Comparison of ENCODE assay signal across 16 mouse cellular contexts in genomic region chr4:135155106-135155800, GRCm38 (mm10). TPM values are rescaled to one million over a fixed set of nuclear protein-coding genes. Genes with fewer than 3 reads are reported as not detected.
A peak's percentile ranks its signal among the peaks of the same experiment; 100 is the strongest.
DNase-seq lines count a peak whose midpoint lies in the region; ATAC-seq and TF ChIP-seq lines count a peak whose summit lies in the region.
"Had no signal": no experiment of that assay in that cellular context is flagged by ENCODE, and none has a peak within 500 bp of the region (broad histone marks: within the 10 kb centered on the region; RNA-seq: fewer than 3 reads in every experiment).

No protein-coding gene starts in this region.

- WGBS in hindbrain, embryonic 13.5 days, result 2% methylated on average over 30 of the region's 31 CpGs
- 1% methylated on average over 28 of the region's 31 CpGs for WGBS in hindbrain, embryonic 16.5 days
- 62% methylated on average over 31 of the region's 31 CpGs for WGBS in thymus, adult 2 months
- 10% methylated on average over 30 of the region's 31 CpGs for WGBS in embryonic facial prominence, embryonic 15.5 days
- WGBS in neural tube, embryonic 13.5 days, result under 1% methylated on average over 30 of the region's 31 CpGs
- WGBS in forebrain, embryonic 16.5 days, result 1% methylated on average over 28 of the region's 31 CpGs

- H3K36me3 ChIP-seq in hindbrain, embryonic 13.5 days, result no peaks in the 10 kb centered on the region
- no peaks in the 10 kb centered on the region for H3K36me3 ChIP-seq in hindbrain, embryonic 16.5 days (ENCODE audit: control insufficient read depth, insufficient read depth, low read length)
- no peaks in the 10 kb centered on the region for H3K36me3 ChIP-seq in thymus, adult 2 months (ENCODE audit: control insufficient read depth, insufficient read depth, low read length)
- no peaks in the 10 kb centered on the region for H3K36me3 ChIP-seq in embryonic facial prominence, embryonic 15.5 days
- no peaks in the 10 kb centered on the region for H3K36me3 ChIP-seq in neural tube, embryonic 13.5 days
- H3K36me3 ChIP-seq in forebrain, embryonic 16.5 days (ENCODE audit: control insufficient read depth, insufficient read depth), result no peaks in the 10 kb centered on the region
- H3K36me3 ChIP-seq: forebrain, embryonic 10.5 days; heart, embryonic 13.5 days; hindbrain, embryonic 15.5 days had no signal

- no peak for TF ChIP-seq POLR2A in thymus, adult 2 months (IDR thresholded peaks at IDR 0.05; ENCODE audit: control insufficient read depth, extremely low read depth, insufficient read depth, low read length, poor library complexity)

- DNase-seq in thymus, postnatal 0 days (ENCODE audit: low spot score), result peak; percentile 38
- DNase-seq in thymus, adult 2 months, result no peak
- DNase-seq: liver, postnatal 0 days; spleen, adult 18-20 months had no signal

- H3K9me3 ChIP-seq in hindbrain, embryonic 13.5 days, result no peaks in the 10 kb centered on the region
- H3K9me3 ChIP-seq in hindbrain, embryonic 16.5 days (ENCODE audit: control insufficient read depth, low read length), result no peaks in the 10 kb centered on the region
- H3K9me3 ChIP-seq in embryonic facial prominence, embryonic 15.5 days (replicated peaks), result no peaks in the 10 kb centered on the region
- no peaks in the 10 kb centered on the region for H3K9me3 ChIP-seq in neural tube, embryonic 13.5 days
- H3K9me3 ChIP-seq in forebrain, embryonic 16.5 days (ENCODE audit: control insufficient read depth, low read length), result no peaks in the 10 kb centered on the region
- H3K9me3 ChIP-seq: forebrain, embryonic 10.5 days; heart, embryonic 13.5 days; hindbrain, embryonic 15.5 days had no signal

- TF ChIP-seq CTCF in thymus, adult 2 months (IDR thresholded peaks at IDR 0.05; ENCODE audit: borderline replicate concordance, control insufficient read depth, extremely low read depth, insufficient read depth, low read length, poor library complexity), result no peak

- 0 out of 2 replicates have a peak overlapping the region, but pooled peaks have one; percentile 2 for H3K4me3 ChIP-seq in hindbrain, embryonic 13.5 days
- H3K4me3 ChIP-seq in hindbrain, embryonic 16.5 days (ENCODE audit: low read length), result no peak overlapping the region
- H3K4me3 ChIP-seq in thymus, adult 2 months (ENCODE audit: control insufficient read depth, insufficient read depth, low read length), result no peak overlapping the region
- H3K4me3 ChIP-seq in embryonic facial prominence, embryonic 15.5 days (replicated peaks), result peak overlapping the region; percentile 46; the same call in 1 of the 2 replicates
- 0 out of 2 replicates have a peak overlapping the region, but pooled peaks have one; percentile 4 for H3K4me3 ChIP-seq in neural tube, embryonic 13.5 days
- H3K4me3 ChIP-seq in forebrain, embryonic 16.5 days (replicated peaks; ENCODE audit: low read length), result no peak overlapping the region
- H3K4me3 ChIP-seq: forebrain, embryonic 10.5 days; heart, embryonic 13.5 days; hindbrain, embryonic 15.5 days had no signal

- no peak overlapping the region for H3K4me2 ChIP-seq in hindbrain, embryonic 13.5 days
- H3K4me2 ChIP-seq in hindbrain, embryonic 16.5 days (ENCODE audit: low read length), result no peak overlapping the region
- H3K4me2 ChIP-seq in embryonic facial prominence, embryonic 15.5 days (replicated peaks), result peak overlapping the region; percentile 27
- peak overlapping the region; percentile 16; the same call in 1 of the 2 replicates for H3K4me2 ChIP-seq in neural tube, embryonic 13.5 days
- H3K4me2 ChIP-seq in forebrain, embryonic 16.5 days (ENCODE audit: low read length), result no peak overlapping the region
- H3K4me2 ChIP-seq: heart, embryonic 13.5 days; hindbrain, embryonic 15.5 days had no signal

- peaks cover 16% of the 10 kb centered on the region for H3K4me1 ChIP-seq in hindbrain, embryonic 13.5 days (replicated peaks)
- peaks cover 8% of the 10 kb centered on the region for H3K4me1 ChIP-seq in hindbrain, embryonic 16.5 days (ENCODE audit: control insufficient read depth, insufficient read depth, low read depth, low read length)
- H3K4me1 ChIP-seq in thymus, adult 2 months (replicated peaks; ENCODE audit: control insufficient read depth, insufficient read depth, low read length), result peaks cover 61% of the 10 kb centered on the region
- H3K4me1 ChIP-seq in embryonic facial prominence, embryonic 15.5 days, result peaks cover 74% of the 10 kb centered on the region
- peaks cover 22% of the 10 kb centered on the region for H3K4me1 ChIP-seq in neural tube, embryonic 13.5 days (replicated peaks)
- H3K4me1 ChIP-seq in forebrain, embryonic 16.5 days (replicated peaks; ENCODE audit: control insufficient read depth, insufficient read depth, low read length), result peaks cover 14% of the 10 kb centered on the region

- ATAC-seq in hindbrain, embryonic 13.5 days (ENCODE audit: low FRiP score), result no peak
- no peak for ATAC-seq in hindbrain, embryonic 16.5 days
- no peak for ATAC-seq in embryonic facial prominence, embryonic 15.5 days (ENCODE audit: insufficient number of reproducible peaks, low FRiP score, low TSS enrichment, low read depth)
- ATAC-seq in neural tube, embryonic 13.5 days (ENCODE audit: low read depth), result no peak
- ATAC-seq in forebrain, embryonic 16.5 days, result no peak
- ATAC-seq: liver, postnatal 0 days had no signal

- H3K9ac ChIP-seq in hindbrain, embryonic 13.5 days, result no peak overlapping the region
- H3K9ac ChIP-seq in hindbrain, embryonic 16.5 days (ENCODE audit: low read depth, low read length), result no peak overlapping the region
- no peak overlapping the region for H3K9ac ChIP-seq in embryonic facial prominence, embryonic 15.5 days
- H3K9ac ChIP-seq in neural tube, embryonic 13.5 days, result no peak overlapping the region
- H3K9ac ChIP-seq in forebrain, embryonic 16.5 days (replicated peaks; ENCODE audit: low read depth, low read length), result no peak overlapping the region
- H3K9ac ChIP-seq: heart, embryonic 13.5 days; hindbrain, embryonic 15.5 days; liver, postnatal 0 days had no signal

- H3K27ac ChIP-seq in hindbrain, embryonic 13.5 days, result no peak overlapping the region
- H3K27ac ChIP-seq in hindbrain, embryonic 16.5 days (ENCODE audit: low read depth, low read length), result no peak overlapping the region
- H3K27ac ChIP-seq in thymus, adult 2 months (ENCODE audit: control insufficient read depth, insufficient read depth, low read length), result no peak overlapping the region
- no peak overlapping the region for H3K27ac ChIP-seq in embryonic facial prominence, embryonic 15.5 days (replicated peaks)
- no peak overlapping the region for H3K27ac ChIP-seq in neural tube, embryonic 13.5 days (replicated peaks)
- H3K27ac ChIP-seq in forebrain, embryonic 16.5 days (ENCODE audit: low read length), result no peak overlapping the region
- H3K27ac ChIP-seq: forebrain, embryonic 10.5 days; heart, embryonic 13.5 days; hindbrain, embryonic 15.5 days; stomach, postnatal 0 days had no signal

- peaks cover 100% of the 10 kb centered on the region for H3K27me3 ChIP-seq in hindbrain, embryonic 13.5 days
- peaks cover 70% of the 10 kb centered on the region for H3K27me3 ChIP-seq in hindbrain, embryonic 16.5 days (replicated peaks; ENCODE audit: control insufficient read depth, insufficient read depth, low read length)
- no peaks in the 10 kb centered on the region; the same call in 1 of the 2 replicates for H3K27me3 ChIP-seq in thymus, adult 2 months (ENCODE audit: control insufficient read depth, insufficient read depth, low read length)
- peaks cover 96% of the 10 kb centered on the region for H3K27me3 ChIP-seq in embryonic facial prominence, embryonic 15.5 days
- peaks cover 99% of the 10 kb centered on the region for H3K27me3 ChIP-seq in neural tube, embryonic 13.5 days
- peaks cover 82% of the 10 kb centered on the region for H3K27me3 ChIP-seq in forebrain, embryonic 16.5 days (replicated peaks; ENCODE audit: control insufficient read depth, insufficient read depth, low read length)

RNA-seq across cellular contexts. Expression of gene Runx3, which starts 34.8 kb away (rescaled TPM):
- polyA plus RNA-seq in hindbrain, embryonic 13.5 days (2015; fragmentation: Nextera tagmentation; extraction: Ambion mirVana), result 0.10 and 0.27 TPM in 2 replicates
- polyA plus RNA-seq in hindbrain, embryonic 16.5 days (2015; fragmentation: Nextera tagmentation; extraction: Ambion mirVana), result 0.11 TPM in 1 of 2 replicates, not detected in the other
- 4.8 and 7.9 TPM in 2 replicates for polyA plus RNA-seq in thymus, postnatal 0 days (2015; fragmentation: Nextera tagmentation; extraction: Ambion mirVana)
- polyA plus RNA-seq in thymus, adult 2 months (2012; rRNA removed), result 24.6 and 34.2 TPM in 2 replicates
- 2.9 and 3.2 TPM in 2 replicates for polyA plus RNA-seq in embryonic facial prominence, embryonic 15.5 days (2015; fragmentation: Nextera tagmentation; extraction: Ambion mirVana)
- polyA plus RNA-seq in neural tube, embryonic 13.5 days (2015; fragmentation: Nextera tagmentation; extraction: Ambion mirVana), result 1.7 and 1.9 TPM in 2 replicates
- not detected in 2 replicates for polyA plus RNA-seq in forebrain, embryonic 16.5 days (2015; fragmentation: Nextera tagmentation; extraction: Ambion mirVana)
- polyA plus RNA-seq: cerebellum, adult 2 months; cortical plate, adult 2 months; kidney, embryonic 14.5 days had no signal

Comparison
In these comparisons a context has a peak if more than half of its experiments do, and no peak if none do; other contexts are left out.
1. H3K4me3 ChIP-seq: peak in hindbrain, embryonic 13.5 days (single experiment), embryonic facial prominence, embryonic 15.5 days (single experiment) and neural tube, embryonic 13.5 days (single experiment); none in hindbrain, embryonic 16.5 days (single experiment), thymus, adult 2 months (single experiment) and forebrain, embryonic 16.5 days (single experiment).
2. H3K4me2 ChIP-seq: peak in embryonic facial prominence, embryonic 15.5 days (single experiment) and neural tube, embryonic 13.5 days (single experiment); none in hindbrain, embryonic 13.5 days (single experiment), hindbrain, embryonic 16.5 days (single experiment) and forebrain, embryonic 16.5 days (single experiment).